Mouse (Mus musculus) forebrain, embryonic 14.5 days (tissue): Measurements from ENCODE around the gene AI661453. TPM values are rescaled to one million over a fixed set of nuclear protein-coding genes. Genes with fewer than 3 reads are reported as not detected.
A peak's percentile ranks its signal among the peaks of the same experiment; 100 is the strongest.

Experiments
- ATAC-seq: fragments of 200-750 bp; cut with Nextera tagmentation; 2 replicates; pipeline ENCODE4 v1.8.0; 2017; ENCODE audit warnings: mild to moderate bottlenecking, moderate library complexity
- DNase-seq: peaks from one replicate; pipeline ENCODE4 v3.0.0-alpha.2; 2015; ENCODE audit warnings: low spot score
- H3K27ac ChIP-seq: fragments of 300-500 bp; sonication (generic); 2 replicates; pipeline ENCODE4 v1.5.1; 2014; ENCODE audit warnings: low read depth, mild to moderate bottlenecking, control low read depth, low read length, moderate library complexity
- H3K27me3 ChIP-seq: fragments of 300-500 bp; sonication (generic); replicated peaks from 2 replicates; pipeline ENCODE4 v1.6.1; 2014; ENCODE audit warnings: low read length, control low read depth, mixed read lengths; ENCODE audit not compliant: control insufficient read depth, insufficient read depth
- H3K36me3 ChIP-seq: fragments of 300-500 bp; sonication (generic); 2 replicates; pipeline ENCODE4 v1.6.1; 2014; ENCODE audit warnings: low read length, control low read depth; ENCODE audit not compliant: control insufficient read depth, insufficient read depth
- H3K4me1 ChIP-seq: fragments of 300-500 bp; sonication (generic); 2 replicates; pipeline ENCODE4 v1.6.1; 2014; ENCODE audit warnings: antibody characterized with exemption, low read length, control low read depth; ENCODE audit not compliant: control insufficient read depth, insufficient read depth
- H3K4me2 ChIP-seq: fragments of 300-500 bp; sonication (generic); 2 replicates; pipeline ENCODE4 v1.6.1; 2014; ENCODE audit warnings: mild to moderate bottlenecking, control low read depth, low read length
- H3K4me3 ChIP-seq: fragments of 300-500 bp; sonication (generic); 2 replicates; pipeline ENCODE4 v1.5.1; 2014; ENCODE audit warnings: low read depth, low read length, control low read depth
- H3K9ac ChIP-seq: fragments of 300-500 bp; sonication (generic); 2 replicates; pipeline ENCODE4 v1.6.1; 2014; ENCODE audit warnings: mild to moderate bottlenecking, low read length, control low read depth, moderate library complexity
- H3K9me3 ChIP-seq: fragments of 300-500 bp; sonication (generic); replicated peaks from 2 replicates; pipeline ENCODE4 v1.6.1; 2016; ENCODE audit warnings: low read length, control low read depth, mixed read lengths; ENCODE audit not compliant: control insufficient read depth
- WGBS: fragments of 180-500 bp; shearing (Covaris S2); extraction: QIAGEN DNeasy Blood & Tissue Kit; methylation state at CpG from one replicate; pipeline ENCODE4 v1.1.7; 2014; 5-methylcytosine and 5-hydroxymethylcytosine counted together
- polyA plus RNA-seq: library from polyadenylated mRNA; unstranded; fragments of >200 nt; fragmentation: Nextera tagmentation; extraction: Ambion mirVana; gene quantifications from 2 replicates; pipeline ENCODE4 v1.2.1, GENCODE M21; 2014

The AI661453 gene
- polyA plus RNA-seq, 1 experiment from 2014 or later: 0.18 TPM

DNA sequence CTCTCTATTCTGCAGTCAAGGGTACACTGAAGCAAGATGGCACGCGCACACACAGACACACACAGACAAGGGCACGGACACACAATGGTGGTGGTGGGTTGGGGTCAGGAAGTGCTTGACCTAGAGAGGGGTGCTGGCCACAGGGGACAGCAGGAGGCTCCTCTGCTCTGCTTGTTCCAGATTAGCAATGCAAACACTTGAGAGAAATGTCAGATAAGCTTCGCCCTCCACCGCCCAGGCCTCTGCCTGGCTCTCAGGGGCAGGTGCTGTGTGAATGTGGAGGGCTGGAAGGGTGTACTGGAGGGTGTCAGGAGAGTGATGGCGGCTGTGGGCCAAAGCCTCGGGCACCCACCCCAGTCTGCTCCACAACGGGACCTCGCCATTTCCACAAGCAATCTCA, 9.6 kb downstream of the AI661453 start:
- WGBS: 81% methylated on average over 9 of the region's 9 CpGs
- ATAC-seq: no peak
- Histone ChIP-seq H3K4me1 (no peaks in the 10 kb centered on the region), H3K27me3 (no peaks in the 10 kb centered on the region), H3K9ac (no peak overlapping the region), H3K36me3 (no peaks in the 10 kb centered on the region), H3K9me3 (no peaks in the 10 kb centered on the region), H3K4me2 (no peak overlapping the region), H3K4me3 (no peak overlapping the region), H3K27ac (no peak overlapping the region)
- no peak for DNase-seq

GRCm38 (mm10) chr17:47446561-47446960, 10.1 kb downstream of the AI661453 start:
- no peaks in the 10 kb centered on the region for H3K9me3 ChIP-seq
- H3K36me3 ChIP-seq: no peaks in the 10 kb centered on the region
- no peaks in the 10 kb centered on the region for H3K27me3 ChIP-seq
- no peak overlapping the region for H3K27ac ChIP-seq
- DNase-seq (no peak), ATAC-seq (no peak)
- 87% methylated on average over 11 of the region's 11 CpGs for WGBS
- no peak overlapping the region for H3K4me2 ChIP-seq
- H3K4me1 ChIP-seq: no peaks in the 10 kb centered on the region
- H3K4me3 ChIP-seq: no peak overlapping the region
- H3K9ac ChIP-seq: no peak overlapping the region

DNA sequence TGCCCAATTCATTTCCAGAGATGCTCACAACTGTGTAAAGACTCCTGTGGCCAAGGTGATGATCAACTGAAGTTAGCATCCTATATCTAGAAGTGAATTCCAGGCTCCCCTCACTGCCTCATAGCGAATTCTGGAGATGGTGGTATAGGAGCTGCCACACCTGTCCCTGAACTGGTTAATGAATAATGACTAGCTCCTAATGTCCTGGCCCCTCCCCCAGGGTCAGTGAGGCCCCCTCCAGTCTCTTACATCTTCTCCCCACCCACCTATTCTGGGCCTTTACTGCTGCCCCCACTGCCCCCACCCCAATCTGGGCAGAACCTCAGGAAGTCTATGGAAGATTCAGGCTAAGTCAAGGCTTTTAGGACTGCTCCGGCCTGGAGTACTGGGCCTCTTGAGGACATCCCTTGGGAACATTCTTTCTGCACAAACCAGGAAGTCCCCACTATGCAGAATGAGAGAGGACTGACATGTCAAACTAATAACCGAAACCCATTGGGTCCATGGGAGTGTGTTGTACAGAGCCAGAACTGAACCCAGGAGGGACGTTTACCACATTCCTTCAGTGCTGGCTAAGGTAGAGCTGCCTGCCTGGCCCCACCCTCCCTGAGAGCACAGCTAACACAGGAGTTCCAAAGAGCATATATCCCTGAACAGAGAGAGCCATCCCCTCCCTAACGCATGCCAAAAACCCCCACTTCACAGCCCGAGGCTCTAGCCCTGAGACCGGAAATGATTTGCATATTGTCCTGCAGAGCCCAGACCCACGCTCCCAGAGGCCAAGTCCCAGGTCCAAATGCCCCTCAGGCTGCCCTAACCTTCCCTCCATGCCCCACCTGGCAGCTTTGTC, 12.3 kb downstream of the AI661453 start:
- H3K9ac ChIP-seq: no peak overlapping the region
- ATAC-seq (no peak), DNase-seq (no peak)
- no peaks in the 10 kb centered on the region for H3K9me3 ChIP-seq
- H3K36me3 ChIP-seq: no peaks in the 10 kb centered on the region
- H3K4me3 ChIP-seq: no peak overlapping the region
- H3K4me1 ChIP-seq: no peaks in the 10 kb centered on the region
- H3K27ac ChIP-seq: no peak overlapping the region
- H3K27me3 ChIP-seq: no peaks in the 10 kb centered on the region
- WGBS: 46% methylated on average over 8 of the region's 8 CpGs
- H3K4me2 ChIP-seq: no peak overlapping the region

- no peak for DNase-seq
- Histone ChIP-seq H3K9me3 (no peaks in the 10 kb centered on the region), H3K4me2 (no peak overlapping the region), H3K4me1 (no peaks in the 10 kb centered on the region), H3K27me3 (no peaks in the 10 kb centered on the region), H3K36me3 (no peaks in the 10 kb centered on the region), H3K4me3 (no peak overlapping the region), H3K27ac (no peak overlapping the region), H3K9ac (no peak overlapping the region)
- WGBS: 76% methylated on average over 5 of the region's 5 CpGs
- ATAC-seq: no peak
Observed at GRCm38 (mm10) chr17:47449432-47449831, 13.0 kb downstream of the AI661453 start.

- Histone ChIP-seq H3K4me1 (no peaks in the 10 kb centered on the region), H3K4me3 (no peak overlapping the region), H3K36me3 (no peaks in the 10 kb centered on the region), H3K27me3 (no peaks in the 10 kb centered on the region), H3K9ac (no peak overlapping the region), H3K9me3 (no peaks in the 10 kb centered on the region), H3K4me2 (no peak overlapping the region), H3K27ac (no peak overlapping the region)
- WGBS: 38% methylated on average over 7 of the region's 7 CpGs
- DNase-seq (no peak), ATAC-seq (no peak)
Observed at GRCm38 (mm10) chr17:47450239-47450638, 13.8 kb downstream of the AI661453 start.

DNA sequence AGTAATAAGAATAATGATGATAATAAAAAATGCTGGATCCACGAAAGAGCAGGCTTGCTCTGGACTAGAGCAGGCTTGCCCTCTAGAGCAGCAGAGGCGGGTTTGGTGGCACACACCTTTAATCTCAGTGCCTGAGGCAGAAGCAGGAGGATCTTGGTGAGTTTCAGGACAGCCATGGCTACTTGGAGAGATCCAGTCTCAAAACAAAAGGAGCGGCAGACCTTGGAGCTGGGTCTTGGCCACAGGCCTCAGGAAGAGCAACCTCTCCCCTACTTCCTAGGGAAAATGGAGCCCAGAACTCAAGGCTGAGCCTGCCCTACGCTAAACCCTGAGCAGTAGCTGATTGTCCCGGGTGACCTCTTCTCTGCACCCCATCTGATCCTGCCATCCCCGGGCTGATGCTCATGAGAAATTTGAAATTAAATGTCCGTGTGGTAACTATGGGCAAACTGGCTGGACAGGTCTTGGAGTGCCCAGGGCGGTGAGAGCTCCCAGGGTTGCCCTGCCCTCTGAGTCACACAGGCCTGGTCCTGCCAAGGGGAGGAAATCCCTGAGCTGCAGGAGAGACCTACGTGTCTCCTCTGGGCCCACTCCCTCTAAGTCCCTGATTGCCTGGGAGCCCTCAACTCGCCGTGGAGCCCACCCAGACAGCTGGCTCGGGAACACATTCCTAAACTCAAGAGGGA, 14.6 kb downstream of the AI661453 start:
- no peak overlapping the region for H3K4me2 ChIP-seq
- H3K27me3 ChIP-seq: no peaks in the 10 kb centered on the region
- H3K4me3 ChIP-seq: no peak overlapping the region
- WGBS: 74% methylated on average over 12 of the region's 12 CpGs
- H3K9me3 ChIP-seq: no peaks in the 10 kb centered on the region
- H3K36me3 ChIP-seq: no peaks in the 10 kb centered on the region
- no peak overlapping the region for H3K9ac ChIP-seq
- no peak overlapping the region for H3K27ac ChIP-seq
- ATAC-seq (no peak), DNase-seq (no peak)
- no peaks in the 10 kb centered on the region for H3K4me1 ChIP-seq

GRCm38 (mm10) chr17:47452886-47453285, 16.5 kb downstream of the AI661453 start:
- Histone ChIP-seq H3K4me3 (no peak overlapping the region), H3K36me3 (no peaks in the 10 kb centered on the region), H3K9ac (no peak overlapping the region), H3K9me3 (no peaks in the 10 kb centered on the region), H3K4me1 (no peaks in the 10 kb centered on the region), H3K27ac (no peak overlapping the region), H3K27me3 (no peaks in the 10 kb centered on the region), H3K4me2 (no peak overlapping the region)
- no peak for DNase-seq
- no peak for ATAC-seq
- WGBS: 66% methylated on average over 7 of the region's 7 CpGs

- no peak for ATAC-seq
- no peak overlapping the region for H3K27ac ChIP-seq
- 62% methylated on average over 8 of the region's 8 CpGs for WGBS
- no peaks in the 10 kb centered on the region for H3K9me3 ChIP-seq
- DNase-seq: peak; percentile 27
- no peaks in the 10 kb centered on the region for H3K4me1 ChIP-seq
- H3K36me3 ChIP-seq: no peaks in the 10 kb centered on the region
- no peak overlapping the region for H3K9ac ChIP-seq
- H3K27me3 ChIP-seq: no peaks in the 10 kb centered on the region
- no peak overlapping the region for H3K4me3 ChIP-seq
- H3K4me2 ChIP-seq: no peak overlapping the region
Observed at GRCm38 (mm10) chr17:47454675-47455074, 18.3 kb downstream of the AI661453 start.

DNA sequence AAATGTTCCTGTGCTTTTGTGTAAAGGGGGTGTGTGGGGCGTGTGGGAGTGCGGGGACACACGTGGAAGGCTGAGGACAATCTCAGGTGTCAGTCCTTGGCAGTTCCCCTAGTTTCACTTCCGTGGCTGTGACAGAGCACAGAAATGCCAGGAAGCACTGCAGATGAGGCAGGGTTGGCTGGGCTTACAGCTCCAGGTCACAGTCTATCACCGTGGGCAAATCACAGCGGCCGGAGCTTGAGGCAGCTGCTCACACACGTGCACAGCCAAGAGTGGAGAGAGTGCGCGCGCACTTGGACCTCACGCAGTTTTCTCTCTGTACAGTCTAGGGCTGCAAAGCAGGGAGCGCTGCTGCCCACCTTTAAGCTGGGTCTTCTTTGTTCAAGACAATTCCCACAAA, 21.9 kb downstream of the AI661453 start:
- ATAC-seq (no peak), DNase-seq (no peak)
- Histone ChIP-seq H3K4me2 (no peak overlapping the region), H3K27ac (no peak overlapping the region), H3K36me3 (no peaks in the 10 kb centered on the region), H3K4me3 (no peak overlapping the region), H3K4me1 (no peaks in the 10 kb centered on the region), H3K27me3 (no peaks in the 10 kb centered on the region), H3K9ac (no peak overlapping the region), H3K9me3 (no peaks in the 10 kb centered on the region)
- WGBS: 77% methylated on average over 13 of the region's 13 CpGs
